Mouse (Mus musculus) retina, postnatal 1 day (tissue): ENCODE measurements around the gene Ccl22.

Experiments used
- DNase-seq: peaks from one replicate; pipeline ENCODE4 v3.0.0-alpha.2; 2012

Gene Ccl22

DNA sequence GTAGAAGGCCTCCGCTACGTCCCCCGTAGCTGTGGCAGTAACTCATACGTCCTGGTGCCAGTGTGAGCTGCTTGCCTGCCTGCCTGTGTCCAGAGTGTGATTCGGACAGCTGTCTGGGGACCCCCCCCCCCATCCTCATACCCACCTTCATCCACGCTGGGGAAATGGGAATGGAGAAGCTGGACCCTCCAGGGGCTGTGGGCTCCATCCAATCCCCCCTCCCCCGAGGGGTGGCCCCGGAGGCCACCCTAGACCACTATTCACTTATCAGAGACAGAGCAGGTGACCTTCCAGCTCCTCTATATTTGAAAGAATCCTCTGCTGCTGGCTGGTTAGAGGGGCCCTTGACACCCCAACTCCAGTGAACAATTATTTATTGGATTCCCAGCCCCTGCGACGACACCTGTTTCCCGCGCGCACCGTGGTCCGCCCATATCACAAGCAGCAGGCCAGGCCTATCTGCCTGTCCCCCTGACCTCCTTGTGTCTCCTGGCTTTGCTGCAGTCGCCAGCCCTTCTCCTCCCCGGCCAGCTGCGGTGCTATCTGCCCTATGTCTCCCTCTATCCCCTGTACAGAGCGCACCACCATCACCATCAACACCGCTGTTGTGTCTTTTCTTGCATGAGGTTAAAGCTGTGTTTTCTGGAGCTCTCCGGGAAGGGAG, 35.2 kb downstream of the Ccl22 start:
- no peak for DNase-seq

- no peak for DNase-seq
Observed at GRCm38 (mm10) chr8:94781155-94781837, 35.9 kb downstream of the Ccl22 start.

- DNase-seq: peak; percentile 37
Observed at GRCm38 (mm10) chr8:94781838-94782235, 36.4 kb downstream of the Ccl22 start.

GRCm38 (mm10) chr8:94783890-94784289, 38.5 kb downstream of the Ccl22 start:
- no peak for DNase-seq

- peak; percentile 16 for DNase-seq
Observed at GRCm38 (mm10) chr8:94785247-94785985, 40.0 kb downstream of the Ccl22 start.

GRCm38 (mm10) chr8:94785995-94786595, 40.7 kb downstream of the Ccl22 start:
- DNase-seq: no peak

GRCm38 (mm10) chr8:94787524-94788501, 42.4 kb downstream of the Ccl22 start:
- peak; percentile 20 for DNase-seq

- DNase-seq: no peak
Observed at GRCm38 (mm10) chr8:94789256-94789955, 44.0 kb downstream of the Ccl22 start.

GRCm38 (mm10) chr8:94794368-94794767, 49.0 kb downstream of the Ccl22 start:
- no peak for DNase-seq

DNA sequence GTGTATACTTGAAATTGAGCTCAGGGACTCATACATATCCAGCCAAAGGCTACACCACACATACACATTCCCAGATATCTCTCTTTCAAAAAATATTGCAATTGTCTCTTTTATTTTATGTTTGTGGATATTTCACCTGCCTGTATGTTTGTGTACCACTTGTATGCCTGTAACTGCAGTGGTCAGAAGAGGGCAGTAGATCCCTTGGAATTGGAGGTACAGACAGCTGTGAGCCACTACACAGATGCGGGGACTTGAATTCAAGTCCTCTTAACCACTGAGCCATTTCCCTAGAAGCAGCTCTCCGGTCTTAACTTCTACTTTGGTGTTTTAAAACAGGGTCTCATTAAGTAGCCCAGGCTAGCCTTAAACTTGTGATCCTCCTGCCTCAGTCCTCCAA, 49.4 kb downstream of the Ccl22 start:
- no peak for DNase-seq

DNA sequence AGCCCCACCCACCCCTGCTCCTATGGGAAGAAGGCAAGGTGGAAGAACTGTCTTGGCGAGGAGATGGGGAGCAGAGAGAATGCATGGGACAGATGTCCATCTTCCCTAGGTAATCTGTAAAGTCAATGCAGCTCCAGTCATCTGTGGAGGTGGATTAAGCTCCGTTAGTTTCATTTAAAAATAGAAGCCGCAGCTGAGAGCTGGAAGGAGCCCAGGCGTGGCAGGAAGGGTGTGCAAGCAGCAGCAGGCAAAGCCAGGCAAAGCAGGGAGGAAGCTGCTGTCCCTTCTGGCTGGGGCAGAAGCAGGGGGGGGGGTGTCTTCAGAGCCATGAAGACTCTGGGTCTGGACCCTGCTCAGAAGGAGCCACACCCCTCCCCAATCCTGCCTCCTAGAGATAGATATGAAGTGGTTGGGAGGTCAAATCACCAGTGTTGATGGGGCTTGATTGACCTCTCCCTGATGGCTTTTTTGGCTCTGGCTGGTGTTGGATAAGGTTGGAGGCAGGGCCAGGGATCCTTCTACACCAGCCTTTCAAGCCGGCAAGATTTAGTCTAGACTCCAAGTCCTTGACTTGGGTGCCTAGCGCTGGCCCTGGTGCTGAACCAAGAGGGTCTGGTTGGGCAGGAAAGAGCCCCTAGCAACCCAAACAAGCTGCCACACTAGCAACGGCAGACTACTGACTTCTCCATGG, 55.0 kb downstream of the Ccl22 start:
- DNase-seq: no peak
